Mouse (Mus musculus): Measurements from ENCODE around the gene Nubp1.

- TF ChIP-seq CTCF (IDR thresholded peaks at IDR 0.05 in 2 of 3, conservative IDR thresholded peaks at IDR 0.05 in 1 of 3; ENCODE audit: control insufficient read depth in 1 of 3, insufficient read depth in 1 of 3, low read depth in 2 of 3, low read length in 3 of 3, poor library complexity in 1 of 3, severe bottlenecking in 1 of 3) (no peak), TAL1 (IDR thresholded peaks at IDR 0.05; ENCODE audit: low read length) (no peak), UBTF (IDR thresholded peaks at IDR 0.05; ENCODE audit: borderline replicate concordance, insufficient read depth, low read depth, low read length) (no peak), GABPA (IDR thresholded peaks at IDR 0.05; ENCODE audit: low read depth, low read length) (no peak), ETS1 (IDR thresholded peaks at IDR 0.05; ENCODE audit: low read depth, low read length) (no peak), POLR2A (IDR thresholded peaks at IDR 0.05; ENCODE audit: control insufficient read depth in 1 of 2, insufficient read depth in 1 of 2, low read depth in 1 of 2, low read length in 2 of 2, poor library complexity in 1 of 2) (no peak), MYC (IDR thresholded peaks at IDR 0.05; ENCODE audit: low read depth, low read length) (no peak), GATA1 (IDR thresholded peaks at IDR 0.05; ENCODE audit: low read depth, low read length) (no peak), RCOR1 (IDR thresholded peaks at IDR 0.05; ENCODE audit: low read depth, low read length) (no peak)
These were observed 26.3 kb downstream of the Nubp1 start for GRCm38 (mm10) chr16:10438055-10438454.

Measured in MEL (cell line).